10 mouse cellular contexts compared by ENCODE assay signal in the genomic region with DNA sequence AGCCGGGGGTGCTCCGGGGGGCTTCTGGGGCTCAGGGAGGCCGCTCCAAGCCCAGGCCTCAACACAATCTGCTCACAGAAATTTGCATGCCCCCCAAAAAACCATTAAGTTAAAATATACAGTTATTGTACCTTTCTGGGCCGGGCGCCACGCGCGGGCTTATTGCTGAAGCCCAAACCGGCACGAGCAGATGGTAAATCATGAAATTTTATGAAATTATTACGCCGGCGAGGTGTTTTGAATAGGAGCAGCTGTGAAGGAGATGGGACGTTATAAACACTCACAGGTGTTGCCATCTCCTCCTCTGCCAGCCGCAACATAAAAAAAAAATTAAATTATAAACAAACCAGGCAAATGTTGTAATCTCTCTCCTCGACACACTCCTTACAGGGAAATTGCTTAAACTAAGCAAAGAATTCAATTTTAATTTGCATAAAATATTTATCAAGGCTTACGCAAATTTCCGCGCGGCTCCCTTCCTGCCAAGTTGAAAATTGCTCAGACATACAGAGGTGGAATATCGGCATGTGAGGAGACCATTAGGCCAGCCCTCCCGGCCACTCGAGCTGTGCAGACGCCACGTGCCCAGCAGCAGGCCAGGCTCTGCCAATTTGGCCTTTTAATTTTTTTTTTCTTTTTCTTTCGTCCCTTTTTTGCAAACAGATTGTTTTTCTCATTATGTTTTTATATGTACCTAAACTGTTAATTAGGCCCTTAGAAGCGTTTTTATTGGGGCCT.
DNase-seq lines count a peak whose midpoint lies in the region; ATAC-seq and TF ChIP-seq lines count a peak whose summit lies in the region.
"Had no signal": no experiment of that assay in that cellular context is flagged by ENCODE, and none has a peak within 500 bp of the region (broad histone marks: within the 10 kb centered on the region; RNA-seq: fewer than 3 reads in every experiment).

No protein-coding gene starts in this region.

- no peaks in the 10 kb centered on the region for H3K9me3 ChIP-seq in hindbrain, postnatal 0 days (ENCODE audit: low read length)
- no peaks in the 10 kb centered on the region for H3K9me3 ChIP-seq in midbrain, embryonic 13.5 days
- no peaks in the 10 kb centered on the region for H3K9me3 ChIP-seq in heart, embryonic 11.5 days (replicated peaks; ENCODE audit: control insufficient read depth, low read length)

- H3K9ac ChIP-seq in hindbrain, postnatal 0 days (replicated peaks; ENCODE audit: low read length), result no peak overlapping the region; the same call in 1 of the 2 replicates
- H3K9ac ChIP-seq in midbrain, embryonic 13.5 days (replicated peaks), result no peak overlapping the region; the same call in 1 of the 2 replicates
- H3K9ac ChIP-seq in heart, embryonic 11.5 days (ENCODE audit: low read depth, low read length), result no peak overlapping the region

- ATAC-seq in hindbrain, postnatal 0 days, result no peak
- 0 out of 2 replicates have a peak, but pooled peaks have one; percentile 24 for ATAC-seq in midbrain, embryonic 13.5 days
- ATAC-seq in heart, embryonic 11.5 days (replicated peaks; ENCODE audit: insufficient number of reproducible peaks, low FRiP score, low TSS enrichment), result no peak
- ATAC-seq: intestine, embryonic 16.5 days had no signal

- H3K4me2 ChIP-seq in hindbrain, postnatal 0 days (ENCODE audit: low read depth, low read length), result peak overlapping the region; percentile 50
- peak overlapping the region; percentile 44 for H3K4me2 ChIP-seq in midbrain, embryonic 13.5 days (replicated peaks)
- H3K4me2 ChIP-seq in heart, embryonic 11.5 days, result no peak overlapping the region

- H3K36me3 ChIP-seq in hindbrain, postnatal 0 days (ENCODE audit: insufficient read depth, low read length), result no peaks in the 10 kb centered on the region
- no peaks in the 10 kb centered on the region for H3K36me3 ChIP-seq in midbrain, embryonic 13.5 days
- H3K36me3 ChIP-seq in heart, embryonic 11.5 days (ENCODE audit: control insufficient read depth, insufficient read depth, low read length), result no peaks in the 10 kb centered on the region

- H3K27ac ChIP-seq in hindbrain, postnatal 0 days, result peak overlapping the region; percentile 70
- H3K27ac ChIP-seq in midbrain, embryonic 13.5 days, result peak overlapping the region; percentile 94
- no peak overlapping the region for H3K27ac ChIP-seq in heart, embryonic 11.5 days (ENCODE audit: low read depth, low read length)

- 33% methylated on average over 27 of the region's 27 CpGs for WGBS in hindbrain, postnatal 0 days
- WGBS in midbrain, embryonic 13.5 days, result 43% methylated on average over 27 of the region's 27 CpGs
- 78% methylated on average over 27 of the region's 27 CpGs for WGBS in heart, embryonic 11.5 days (ENCODE audit: insufficient replicate concordance)

- H3K27me3 ChIP-seq in hindbrain, postnatal 0 days (ENCODE audit: insufficient read depth, low read length), result no peaks in the 10 kb centered on the region
- H3K27me3 ChIP-seq in midbrain, embryonic 13.5 days, result no peaks in the 10 kb centered on the region
- H3K27me3 ChIP-seq in heart, embryonic 11.5 days (ENCODE audit: control insufficient read depth, insufficient read depth, low read length), result no peaks in the 10 kb centered on the region

- peak; percentile 5 for DNase-seq in ZHBTc4 (ENCODE audit: low read depth, low spot score)
- peak; percentile 55 to 58 for DNase-seq in cerebellum, postnatal 14 days
- DNase-seq in hindbrain, postnatal 0 days (ENCODE audit: low spot score), result peak; percentile 73
- no peak for DNase-seq in frontal cortex, postnatal 25 days (ENCODE audit: low spot score in 2 of 2)
- no peak for DNase-seq in spleen, postnatal 4 days (ENCODE audit: low spot score in 2 of 2)
- no peak for DNase-seq in spleen, postnatal 36 days (ENCODE audit: low spot score in 2 of 2)
- DNase-seq: thymus, postnatal 4 days had no signal

- H3K4me3 ChIP-seq in hindbrain, postnatal 0 days (ENCODE audit: low read length), result no peak overlapping the region
- no peak overlapping the region for H3K4me3 ChIP-seq in midbrain, embryonic 13.5 days (replicated peaks)
- H3K4me3 ChIP-seq in heart, embryonic 11.5 days (ENCODE audit: low read depth, low read length), result no peak overlapping the region

- no peak for TF ChIP-seq CTCF in hindbrain, postnatal 0 days (IDR thresholded peaks at IDR 0.05; ENCODE audit: low read depth)

- H3K4me1 ChIP-seq in hindbrain, postnatal 0 days (ENCODE audit: insufficient read depth, low read length), result peaks cover 10% of the 10 kb centered on the region
- H3K4me1 ChIP-seq in midbrain, embryonic 13.5 days (replicated peaks), result peaks cover 45% of the 10 kb centered on the region
- H3K4me1 ChIP-seq in heart, embryonic 11.5 days (ENCODE audit: control insufficient read depth, insufficient read depth, low read length), result no peaks in the 10 kb centered on the region

Comparison
In these comparisons a context has a peak if more than half of its experiments do, and no peak if none do; other contexts are left out.
1. DNase-seq: peak in ZHBTc4 (single experiment), cerebellum, postnatal 14 days (2 of 2) and hindbrain, postnatal 0 days (single experiment); none in frontal cortex, postnatal 25 days (0 of 2), spleen, postnatal 4 days (0 of 2) and spleen, postnatal 36 days (0 of 2).